20 mouse cellular contexts compared by ENCODE assay signal in the genomic region with DNA sequence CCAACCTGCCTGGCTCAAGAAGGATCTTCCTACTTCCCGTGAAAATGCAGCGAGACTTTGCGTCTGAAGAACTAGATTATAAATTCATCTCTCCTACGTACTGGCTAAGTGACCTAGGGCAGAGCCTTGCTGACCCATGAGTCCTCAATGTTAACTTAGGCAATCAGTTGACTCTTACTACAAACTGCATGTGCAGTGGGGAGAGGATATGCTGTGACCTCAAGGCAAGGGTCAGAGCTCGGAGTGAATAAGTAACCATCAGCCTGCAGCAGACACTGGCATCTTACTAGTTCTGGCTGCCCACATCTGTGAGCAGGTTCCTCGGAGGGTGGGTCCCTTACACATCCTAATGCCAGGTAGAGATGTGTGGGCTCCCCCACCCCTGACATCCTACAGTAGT.
DNase-seq lines count a peak whose midpoint lies in the region; ATAC-seq lines count a peak whose summit lies in the region.
"Had no signal": no experiment of that assay in that cellular context is flagged by ENCODE, and none has a peak within 500 bp of the region (broad histone marks: within the 10 kb centered on the region; RNA-seq: fewer than 3 reads in every experiment).

No protein-coding gene starts in this region.

- H3K9ac ChIP-seq in intestine, embryonic 15.5 days = no peak overlapping the region
- H3K9ac ChIP-seq in liver, embryonic 15.5 days = no peak overlapping the region
- H3K9ac ChIP-seq: embryonic facial prominence, embryonic 12.5 days; forebrain, postnatal 0 days; hindbrain, embryonic 15.5 days; limb, embryonic 12.5 days had no signal

- WGBS in intestine, embryonic 15.5 days = 66% methylated on average over 6 of the region's 6 CpGs
- 51% methylated on average over 6 of the region's 6 CpGs for WGBS in liver, embryonic 15.5 days (ENCODE audit: insufficient replicate concordance)

- H3K4me2 ChIP-seq in intestine, embryonic 15.5 days (replicated peaks) = no peak overlapping the region
- H3K4me2 ChIP-seq in liver, embryonic 15.5 days = no peak overlapping the region
- H3K4me2 ChIP-seq: embryonic facial prominence, embryonic 12.5 days; heart, embryonic 11.5 days; hindbrain, embryonic 15.5 days; limb, embryonic 12.5 days; midbrain, embryonic 11.5 days had no signal

- H3K36me3 ChIP-seq in intestine, embryonic 15.5 days = no peaks in the 10 kb centered on the region
- no peaks in the 10 kb centered on the region for H3K36me3 ChIP-seq in liver, embryonic 15.5 days (replicated peaks)
- H3K36me3 ChIP-seq: embryonic facial prominence, embryonic 12.5 days; hindbrain, embryonic 15.5 days; limb, embryonic 12.5 days had no signal

- no peaks in the 10 kb centered on the region for H3K9me3 ChIP-seq in intestine, embryonic 15.5 days
- no peaks in the 10 kb centered on the region for H3K9me3 ChIP-seq in liver, embryonic 15.5 days (replicated peaks)
- H3K9me3 ChIP-seq: embryonic facial prominence, embryonic 12.5 days; hindbrain, embryonic 15.5 days; limb, embryonic 12.5 days had no signal

- peaks cover 8% of the 10 kb centered on the region for H3K4me1 ChIP-seq in intestine, embryonic 15.5 days (replicated peaks)
- 0 out of 2 replicates have a peak, but pooled peaks cover 5% of the 10 kb centered on the region for H3K4me1 ChIP-seq in liver, embryonic 15.5 days (replicated peaks)
- H3K4me1 ChIP-seq: embryonic facial prominence, embryonic 12.5 days had no signal

- H3K27ac ChIP-seq in intestine, embryonic 15.5 days = peak overlapping the region; percentile 72
- H3K27ac ChIP-seq in liver, embryonic 15.5 days (replicated peaks) = no peak overlapping the region
- H3K27ac ChIP-seq: embryonic facial prominence, embryonic 12.5 days; hindbrain, embryonic 15.5 days; limb, embryonic 12.5 days had no signal

- peak; percentile 46; the same call in 1 of the 2 replicates for ATAC-seq in intestine, embryonic 15.5 days
- ATAC-seq in liver, embryonic 15.5 days (ENCODE audit: insufficient read depth) = peak; percentile 82

- intact Hi-C loops in gastrocnemius, postnatal 14 days (cut with DNase I; ENCODE audit: low total_unique reads) = no loop called here

- DNase-seq in kidney, adult 8-10 months = peak; percentile 45 to 47
- peak; percentile 47 to 69 for DNase-seq in kidney, postnatal 25 days
- DNase-seq in thymus, adult 18-20 months = no peak
- no peak for DNase-seq in gastrocnemius, postnatal 14 days
- DNase-seq in heart, adult 9 months (ENCODE audit: low spot score in 2 of 2) = no peak
- DNase-seq in thymus, postnatal 14 days = no peak
- DNase-seq: adrenal gland, postnatal 14 days; cerebellum, adult 9-11 months; forebrain, postnatal 0 days; heart, postnatal 14 days; retina, postnatal 1 day; thymus, postnatal 4 days had no signal

- no peaks in the 10 kb centered on the region for H3K27me3 ChIP-seq in intestine, embryonic 15.5 days (replicated peaks)
- no peaks in the 10 kb centered on the region for H3K27me3 ChIP-seq in liver, embryonic 15.5 days
- H3K27me3 ChIP-seq: embryonic facial prominence, embryonic 12.5 days; hindbrain, embryonic 15.5 days; limb, embryonic 12.5 days had no signal

- no peak overlapping the region for H3K4me3 ChIP-seq in intestine, embryonic 15.5 days (replicated peaks)
- H3K4me3 ChIP-seq in liver, embryonic 15.5 days (replicated peaks) = no peak overlapping the region
- H3K4me3 ChIP-seq: embryonic facial prominence, embryonic 12.5 days; erythroblast, embryonic 14.5 days; hindbrain, embryonic 15.5 days; limb, embryonic 12.5 days had no signal

Comparison
In these comparisons a context has a peak if more than half of its experiments do, and no peak if none do; other contexts are left out.
1. DNase-seq: peak in kidney, adult 8-10 months (2 of 2) and kidney, postnatal 25 days (2 of 2); none in thymus, adult 18-20 months (0 of 2), gastrocnemius, postnatal 14 days (single experiment), heart, adult 9 months (0 of 2) and thymus, postnatal 14 days (single experiment).